Mouse (Mus musculus): ENCODE results near the gene Fam168b. TPM values are rescaled to one million over a fixed set of nuclear protein-coding genes. Genes with fewer than 3 reads are reported as not detected.

Gene Fam168b
- polyA plus RNA-seq, 1 experiment from 2014 or later: 99.0 TPM

- ATAC-seq (ENCODE audit: low FRiP score, low read depth): no peak
- H3K36me3 ChIP-seq: peaks cover 83% of the 10 kb centered on the region
Measured at GRCm38 (mm10) chr1:34825909-34826308, 17.0 kb downstream of the Fam168b start.

GRCm38 (mm10) chr1:34824208-34824607 lies 18.7 kb downstream of the Fam168b start:
- Histone ChIP-seq H3K4me2 (replicated peaks) (no peak overlapping the region), H3K27ac (no peak overlapping the region), H3K36me3 (peaks cover 92% of the 10 kb centered on the region), H3K4me1 (peaks cover 7% of the 10 kb centered on the region; the same call in 1 of the 2 replicates), H3K27me3 (no peaks in the 10 kb centered on the region), H3K9me3 (no peaks in the 10 kb centered on the region), H3K4me3 (no peak overlapping the region), H3K9ac (no peak overlapping the region)
- no peak for ATAC-seq (ENCODE audit: low FRiP score, low read depth)
- 90% methylated on average over 8 of the region's 8 CpGs for WGBS

More at GRCm38 (mm10) chr1:34825909-34826308, 17.0 kb downstream of the Fam168b start:
- no peak overlapping the region for H3K4me2 ChIP-seq (replicated peaks)
- no peaks in the 10 kb centered on the region for H3K9me3 ChIP-seq
- H3K27me3 ChIP-seq: no peaks in the 10 kb centered on the region
- 93% methylated on average over 9 of the region's 9 CpGs for WGBS
- H3K4me1 ChIP-seq: peaks cover 24% of the 10 kb centered on the region
- H3K9ac ChIP-seq: no peak overlapping the region
- H3K27ac ChIP-seq: no peak overlapping the region
- H3K4me3 ChIP-seq: no peak overlapping the region

- no peak for ATAC-seq (ENCODE audit: low FRiP score, low read depth)
- Histone ChIP-seq H3K9me3 (no peaks in the 10 kb centered on the region), H3K36me3 (peaks cover 94% of the 10 kb centered on the region), H3K4me1 (no peaks in the 10 kb centered on the region), H3K4me2 (replicated peaks) (no peak overlapping the region), H3K9ac (no peak overlapping the region), H3K4me3 (no peak overlapping the region), H3K27me3 (no peaks in the 10 kb centered on the region), H3K27ac (no peak overlapping the region)
- 96% methylated on average over 6 of the region's 6 CpGs for WGBS
Measured at GRCm38 (mm10) chr1:34823353-34823752, 19.5 kb downstream of the Fam168b start.

GRCm38 (mm10) chr1:34822746-34823145 lies 20.1 kb downstream of the Fam168b start:
- Histone ChIP-seq H3K4me3 (no peak overlapping the region), H3K4me2 (replicated peaks) (no peak overlapping the region), H3K9me3 (no peaks in the 10 kb centered on the region), H3K9ac (no peak overlapping the region), H3K36me3 (peaks cover 94% of the 10 kb centered on the region), H3K27ac (no peak overlapping the region), H3K27me3 (no peaks in the 10 kb centered on the region), H3K4me1 (no peaks in the 10 kb centered on the region)
- 94% methylated on average over 7 of the region's 7 CpGs for WGBS
- no peak for ATAC-seq (ENCODE audit: low FRiP score, low read depth)

- no peaks in the 10 kb centered on the region for H3K9me3 ChIP-seq
- ATAC-seq (ENCODE audit: low FRiP score, low read depth): no peak
- no peak overlapping the region for H3K4me2 ChIP-seq (replicated peaks)
- H3K9ac ChIP-seq: no peak overlapping the region
- H3K27ac ChIP-seq: no peak overlapping the region
- no peaks in the 10 kb centered on the region for H3K27me3 ChIP-seq
- no peak overlapping the region for H3K4me3 ChIP-seq
- H3K4me1 ChIP-seq: no peaks in the 10 kb centered on the region
- 90% methylated on average over 7 of the region's 7 CpGs for WGBS
- peaks cover 94% of the 10 kb centered on the region for H3K36me3 ChIP-seq
Measured at GRCm38 (mm10) chr1:34822003-34822402, 20.9 kb downstream of the Fam168b start.

GRCm38 (mm10) chr1:34821411-34821810 lies 21.5 kb downstream of the Fam168b start:
- peaks cover 94% of the 10 kb centered on the region for H3K36me3 ChIP-seq
- no peak overlapping the region for H3K27ac ChIP-seq
- H3K4me2 ChIP-seq (replicated peaks): no peak overlapping the region
- no peaks in the 10 kb centered on the region for H3K4me1 ChIP-seq
- 93% methylated on average over 2 of the region's 2 CpGs for WGBS
- H3K9ac ChIP-seq: no peak overlapping the region
- no peak overlapping the region for H3K4me3 ChIP-seq
- H3K27me3 ChIP-seq: no peaks in the 10 kb centered on the region
- H3K9me3 ChIP-seq: no peaks in the 10 kb centered on the region
- no peak for ATAC-seq (ENCODE audit: low FRiP score, low read depth)

GRCm38 (mm10) chr1:34819225-34819910 lies 23.5 kb downstream of the Fam168b start:
- Histone ChIP-seq H3K4me3 (no peak overlapping the region), H3K9me3 (no peaks in the 10 kb centered on the region), H3K4me1 (no peaks in the 10 kb centered on the region), H3K9ac (no peak overlapping the region), H3K36me3 (peaks cover 97% of the 10 kb centered on the region), H3K27ac (no peak overlapping the region), H3K27me3 (no peaks in the 10 kb centered on the region), H3K4me2 (replicated peaks) (no peak overlapping the region)
- 91% methylated on average over 6 of the region's 6 CpGs for WGBS
- no peak for ATAC-seq (ENCODE audit: low FRiP score, low read depth)

- H3K9ac ChIP-seq: no peak overlapping the region
- no peak overlapping the region for H3K4me2 ChIP-seq (replicated peaks)
- no peaks in the 10 kb centered on the region for H3K27me3 ChIP-seq
- H3K27ac ChIP-seq: no peak overlapping the region
- H3K36me3 ChIP-seq: peaks cover 98% of the 10 kb centered on the region
- WGBS: 97% methylated on average over 6 of the region's 6 CpGs
- H3K4me3 ChIP-seq: no peak overlapping the region
- ATAC-seq (ENCODE audit: low FRiP score, low read depth): no peak
- no peaks in the 10 kb centered on the region for H3K9me3 ChIP-seq
- no peaks in the 10 kb centered on the region for H3K4me1 ChIP-seq
Measured at GRCm38 (mm10) chr1:34815843-34816242, 27.0 kb downstream of the Fam168b start.

GRCm38 (mm10) chr1:34812407-34813247 lies 30.2 kb downstream of the Fam168b start:
- 92% methylated on average over 13 of the region's 13 CpGs for WGBS

GRCm38 (mm10) chr1:34811581-34811980 lies 31.3 kb downstream of the Fam168b start:
- H3K27ac ChIP-seq: no peak overlapping the region
- peaks cover under 1% of the 10 kb centered on the region; the same call in 1 of the 2 replicates for H3K4me1 ChIP-seq
- no peak for ATAC-seq (ENCODE audit: low FRiP score, low read depth)
- H3K9ac ChIP-seq: no peak overlapping the region
- H3K4me3 ChIP-seq: no peak overlapping the region
- peaks cover 82% of the 10 kb centered on the region for H3K36me3 ChIP-seq
- 0 out of 2 replicates have a peak, but pooled peaks cover 10% of the 10 kb centered on the region for H3K27me3 ChIP-seq
- no peak overlapping the region for H3K4me2 ChIP-seq (replicated peaks)
- 72% methylated on average over 6 of the region's 6 CpGs for WGBS
- H3K9me3 ChIP-seq: no peaks in the 10 kb centered on the region

More at GRCm38 (mm10) chr1:34812407-34813247, 30.2 kb downstream of the Fam168b start:
- H3K4me1 ChIP-seq: no peaks in the 10 kb centered on the region
- no peak for ATAC-seq (ENCODE audit: low FRiP score, low read depth)
- H3K27ac ChIP-seq: no peak overlapping the region
- no peak overlapping the region for H3K9ac ChIP-seq
- H3K9me3 ChIP-seq: no peaks in the 10 kb centered on the region
- no peak overlapping the region for H3K4me3 ChIP-seq
- 0 out of 2 replicates have a peak, but pooled peaks cover 2% of the 10 kb centered on the region for H3K27me3 ChIP-seq
- no peak overlapping the region for H3K4me2 ChIP-seq (replicated peaks)
- H3K36me3 ChIP-seq: peaks cover 88% of the 10 kb centered on the region

GRCm38 (mm10) chr1:34811035-34811434 lies 31.8 kb downstream of the Fam168b start:
- Histone ChIP-seq H3K27ac (no peak overlapping the region), H3K9ac (no peak overlapping the region), H3K27me3 (peaks cover 15% of the 10 kb centered on the region), H3K4me3 (no peak overlapping the region), H3K36me3 (peaks cover 77% of the 10 kb centered on the region), H3K4me1 (peaks cover 5% of the 10 kb centered on the region; the same call in 1 of the 2 replicates), H3K9me3 (no peaks in the 10 kb centered on the region), H3K4me2 (replicated peaks) (no peak overlapping the region)
- 86% methylated on average over 6 of the region's 6 CpGs for WGBS
- no peak for ATAC-seq (ENCODE audit: low FRiP score, low read depth)

GRCm38 (mm10) chr1:34810293-34810692 lies 32.6 kb downstream of the Fam168b start:
- no peak overlapping the region for H3K4me3 ChIP-seq
- ATAC-seq (ENCODE audit: low FRiP score, low read depth): no peak; the same call in 1 of the 2 replicates
- WGBS: 96% methylated on average over 11 of the region's 11 CpGs
- peaks cover 8% of the 10 kb centered on the region; the same call in 1 of the 2 replicates for H3K4me1 ChIP-seq
- H3K27me3 ChIP-seq: peaks cover 21% of the 10 kb centered on the region
- H3K27ac ChIP-seq: no peak overlapping the region
- H3K9me3 ChIP-seq: no peaks in the 10 kb centered on the region
- no peak overlapping the region for H3K9ac ChIP-seq
- H3K36me3 ChIP-seq: peaks cover 69% of the 10 kb centered on the region
- no peak overlapping the region for H3K4me2 ChIP-seq (replicated peaks)

Data from limb, embryonic 13.5 days (tissue).